Mouse (Mus musculus) olfactory bulb, adult 2 months (tissue): ENCODE measurements around the gene Smurf1.

ENCODE experiments used
- CTCF ChIP-seq: fragments of 200-500 bp; IDR thresholded peaks from 2 replicates; pipeline ENCODE4 v1.5.1; 2012; ENCODE audit warnings: low read depth, mild to moderate bottlenecking, low read length, moderate library complexity; ENCODE audit not compliant: insufficient read depth
- POLR2A ChIP-seq: fragments of 200-500 bp; IDR thresholded peaks from 2 replicates; pipeline ENCODE4 v1.6.1; 2012; ENCODE audit warnings: mild to moderate bottlenecking, low read depth, low read length, moderate library complexity; ENCODE audit not compliant: insufficient read depth

GRCm38 (mm10) chr5:144869466-144869865 is 96.2 kb downstream of the Smurf1 start:
- no peak for TF ChIP-seq CTCF
- TF ChIP-seq POLR2A, result no peak
